Mouse (Mus musculus) brain, embryonic 14.5 days (tissue): ENCODE measurements around the gene Nkx2-2. TPM values are rescaled to one million over a fixed set of nuclear protein-coding genes. Genes with fewer than 3 reads are reported as not detected.
"Not testable (repeated sequence)": the region's sequence is repeated elsewhere in the genome, so short reads cannot be mapped to it uniquely, and the experiment has no call there.

ENCODE experiments used
- DNase-seq: peaks from one replicate; pipeline ENCODE4 v3.0.0-alpha.2; 2011; ENCODE audit warnings: low read depth
- CTCF ChIP-seq: fragments of 200-500 bp; IDR thresholded peaks from 2 replicates; pipeline ENCODE4 v1.5.1; 2012; ENCODE audit warnings: inconsistent platforms, mild to moderate bottlenecking, moderate library complexity, borderline replicate concordance; ENCODE audit not compliant: insufficient read depth, insufficient read length; ENCODE audit errors: extremely low read depth
- POLR2A ChIP-seq: fragments of 200-500 bp; IDR thresholded peaks from 2 replicates; pipeline ENCODE4 v1.6.1; 2012; ENCODE audit warnings: mild to moderate bottlenecking, inconsistent platforms, borderline replicate concordance; ENCODE audit not compliant: poor library complexity, insufficient read depth, insufficient read length, severe bottlenecking; ENCODE audit errors: extremely low read depth
- polyA plus RNA-seq: library from polyadenylated mRNA; depleted of rRNA; stranded (reverse); fragments of >200 nt; gene quantifications from 2 replicates; pipeline ENCODE4 v1.2.3, GENCODE M21; 2012; rRNA removed

The Nkx2-2 gene
- polyA plus RNA-seq, 1 experiment, result 14.4 TPM

DNA sequence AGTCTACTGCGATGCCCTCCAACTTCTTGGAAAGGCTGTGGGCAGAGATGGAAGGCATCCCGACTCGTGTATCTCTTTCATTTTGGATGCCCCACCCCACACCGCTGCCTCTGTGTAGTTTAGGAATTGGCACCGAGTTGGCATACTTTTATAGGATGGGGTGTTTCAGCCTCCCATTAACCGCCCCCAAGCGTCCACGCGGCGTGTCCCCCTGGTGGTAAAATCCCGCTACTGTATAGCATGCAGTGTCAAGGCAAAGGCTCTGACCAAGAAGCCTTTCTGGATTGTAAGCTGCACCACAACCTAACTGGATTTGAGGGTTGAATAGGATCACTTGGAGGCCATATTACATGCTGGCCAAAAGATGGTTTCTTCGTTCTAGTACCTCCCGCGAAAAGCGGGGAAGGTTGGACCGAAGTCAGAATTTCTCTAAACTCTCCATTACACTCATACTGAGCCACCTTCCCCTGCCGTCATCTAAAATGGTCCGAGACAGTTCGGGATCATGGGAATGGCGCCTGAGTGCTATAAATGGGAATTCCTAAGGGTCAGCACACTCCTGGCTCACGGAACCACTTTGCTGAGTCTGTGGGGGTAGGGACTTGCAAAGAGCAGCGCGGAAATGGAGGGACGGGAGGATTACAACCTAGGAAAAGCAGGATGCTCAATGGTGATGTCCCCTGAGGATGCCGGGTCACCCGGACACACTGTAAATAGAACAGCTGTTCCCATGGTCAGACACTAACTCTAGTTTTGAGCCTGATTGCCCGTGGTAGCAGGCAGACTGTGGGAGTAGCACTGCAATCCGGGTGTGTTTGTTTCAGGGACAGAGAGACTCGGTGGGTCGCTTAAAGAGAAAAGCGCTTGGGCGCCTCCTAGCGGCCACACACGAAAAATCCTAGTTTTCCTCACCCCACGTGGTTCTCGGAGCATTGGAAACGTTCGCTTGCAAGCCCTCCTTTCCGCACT, 15.7 kb downstream of the Nkx2-2 start:
- peak; percentile 87 for DNase-seq
- TF ChIP-seq POLR2A (no peak), CTCF (peak; percentile 89)

DNA sequence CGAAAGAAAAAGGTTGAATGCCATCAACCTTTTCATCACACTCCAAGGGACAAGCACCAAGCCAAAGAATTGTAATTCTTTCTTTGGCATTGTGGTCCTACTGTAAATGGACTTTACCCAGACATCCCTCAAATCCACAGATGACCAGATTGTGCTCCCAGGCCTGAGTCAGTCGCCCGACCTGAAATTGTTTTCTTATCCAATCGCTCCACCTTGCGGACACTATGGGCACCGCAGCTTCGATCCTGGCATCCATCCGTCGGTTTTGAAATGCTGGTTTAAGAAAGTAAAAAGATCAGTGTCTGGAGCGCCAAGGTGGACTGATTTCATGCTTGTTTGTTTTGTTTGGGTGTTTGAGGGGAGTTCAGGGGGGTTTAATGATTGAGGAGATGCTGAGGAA, 16.4 kb downstream of the Nkx2-2 start:
- peak; percentile 87 for DNase-seq
- TF ChIP-seq POLR2A (no peak), CTCF (peak; percentile 94)

DNA sequence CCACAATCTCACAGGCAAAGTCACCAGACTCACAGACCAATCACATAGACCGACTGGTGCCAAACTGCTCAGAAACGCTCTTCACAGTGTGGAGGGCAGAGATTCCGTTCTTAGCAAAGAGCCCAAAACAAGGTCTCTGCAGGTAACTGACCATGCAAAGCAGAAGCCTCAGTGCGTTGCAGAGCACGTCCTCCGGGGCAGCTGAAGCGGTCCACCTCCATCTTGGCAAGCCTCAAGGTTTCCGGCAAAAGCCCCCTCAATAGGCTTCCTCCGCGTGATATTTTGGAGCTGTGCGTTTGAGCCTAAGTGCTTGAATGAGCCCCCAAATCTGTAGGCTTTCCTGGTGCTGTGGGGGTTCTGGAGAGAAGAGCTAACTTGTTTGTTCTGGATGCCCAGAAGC, 18.7 kb downstream of the Nkx2-2 start:
- DNase-seq, result no peak
- no peak for TF ChIP-seq POLR2A
- TF ChIP-seq CTCF, result no peak

DNA sequence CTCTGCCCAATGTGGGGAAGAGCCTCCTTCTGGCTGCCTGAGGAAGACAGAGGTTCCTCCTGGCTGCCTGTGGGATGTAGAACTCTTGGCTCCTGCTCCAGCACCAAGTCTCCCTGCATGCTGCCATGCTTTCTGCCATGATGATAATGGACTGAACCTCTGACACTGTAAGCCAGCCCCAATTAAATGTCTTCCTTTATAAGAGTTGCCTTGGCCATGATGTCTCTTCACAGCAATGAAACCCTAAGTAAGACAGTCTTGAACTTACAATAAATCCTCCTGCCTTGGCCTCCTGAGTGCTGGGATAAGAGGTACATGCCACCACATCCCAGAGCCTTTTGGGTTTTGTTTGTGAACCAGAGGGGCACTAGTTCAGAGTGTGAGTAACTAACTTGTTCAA, 20.3 kb downstream of the Nkx2-2 start:
- TF ChIP-seq CTCF (no peak), POLR2A (no peak)
- no peak for DNase-seq

DNA sequence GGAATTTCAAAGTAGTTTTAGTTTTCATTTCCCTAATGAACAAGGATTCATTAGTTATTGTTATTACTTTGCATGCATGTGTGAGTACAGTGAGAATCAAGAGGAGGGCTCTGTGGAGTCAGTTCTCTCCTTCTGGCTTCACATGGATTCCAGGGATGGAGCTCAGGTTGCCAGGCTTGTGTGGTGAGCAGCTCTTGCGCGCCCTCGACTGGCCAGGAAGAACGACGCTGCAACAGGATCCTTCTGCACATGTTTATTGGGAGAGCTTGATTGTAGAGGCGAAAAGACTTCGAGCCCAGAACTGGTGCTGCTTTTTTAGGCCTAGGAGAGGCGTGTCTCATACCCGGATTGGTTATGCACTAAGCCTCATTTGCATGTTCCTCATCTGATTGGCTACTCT, 23.5 kb downstream of the Nkx2-2 start:
- not testable (repeated sequence) for DNase-seq

DNA sequence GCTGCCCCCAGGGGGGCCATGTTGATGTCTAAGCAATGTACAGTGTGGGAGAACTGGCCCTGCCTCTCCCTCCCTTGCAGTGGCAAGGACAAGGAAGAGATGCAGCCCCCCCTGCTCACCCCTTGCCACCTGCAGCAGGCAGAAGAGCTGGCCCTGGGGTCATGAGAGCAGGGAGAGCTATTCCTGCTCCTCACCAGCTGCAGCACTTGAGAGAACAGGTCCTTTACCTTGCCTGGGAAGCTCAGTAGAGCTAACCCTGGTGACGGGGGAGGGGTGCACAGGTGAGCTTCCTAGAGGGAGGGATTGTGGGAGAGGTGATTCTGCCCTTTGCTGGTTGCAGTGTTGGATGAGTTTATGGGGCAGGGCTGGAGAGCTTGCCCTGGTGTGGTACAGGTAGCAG, 28.2 kb downstream of the Nkx2-2 start:
- DNase-seq, result no peak
- no peak for TF ChIP-seq POLR2A
- no peak for TF ChIP-seq CTCF

DNA sequence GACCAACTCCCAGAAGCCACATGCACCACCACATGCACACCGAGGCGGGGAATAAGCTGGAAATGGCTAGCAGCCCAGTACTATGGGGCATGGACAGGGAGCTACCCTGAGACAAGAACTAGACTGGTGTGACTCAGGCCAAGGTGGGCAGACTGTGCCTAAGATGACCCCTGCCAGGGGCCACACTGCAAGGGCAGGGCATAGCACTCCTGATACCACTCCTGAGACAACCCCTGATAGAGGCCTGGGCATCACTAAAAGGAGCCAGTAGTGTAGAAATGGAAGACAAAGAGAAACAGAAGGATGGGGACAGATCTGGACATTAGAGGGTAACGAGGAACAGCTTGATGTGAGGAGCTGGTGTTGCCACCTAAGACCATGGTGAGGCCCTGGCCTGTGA, 28.7 kb downstream of the Nkx2-2 start:
- TF ChIP-seq POLR2A (no peak), CTCF (no peak)
- DNase-seq, result no peak

DNA sequence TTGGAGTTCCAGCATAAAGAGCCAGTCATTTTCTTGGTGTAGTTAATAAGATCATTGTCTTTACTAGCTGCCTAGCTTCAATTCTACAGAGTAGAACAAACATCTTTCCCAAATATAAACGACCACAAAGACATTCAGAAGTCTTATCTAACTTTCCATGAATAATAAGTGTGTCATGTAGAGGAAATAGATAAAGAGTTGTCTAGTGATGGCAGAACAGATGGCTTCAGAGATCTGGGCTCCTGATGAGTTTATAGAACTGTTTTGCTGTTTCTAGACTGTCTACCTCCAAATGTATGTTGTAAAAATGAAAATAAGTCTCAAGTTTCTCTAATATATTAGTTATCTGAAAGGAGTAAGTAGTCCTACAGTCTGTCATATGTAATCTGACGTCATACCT, 41.5 kb downstream of the Nkx2-2 start:
- no peak for DNase-seq
- TF ChIP-seq CTCF, result no peak
- no peak for TF ChIP-seq POLR2A

Other genes with a start within 250 kb of the Nkx2-2 start
- gene Xrn2, start 181.2 kb downstream of the Nkx2-2 start, polyA plus RNA-seq, result 54.2 and 55.9 TPM in 2 replicates
- gene Nkx2-4, start 108.8 kb downstream of the Nkx2-2 start, polyA plus RNA-seq, result 2.2 and 2.5 TPM in 2 replicates
- gene Pax1, start 167.7 kb upstream of the Nkx2-2 start, polyA plus RNA-seq, result 0.55 and 0.85 TPM in 2 replicates